Mouse (Mus musculus) hindlimb bud, embryonic 11.5 days (tissue): ENCODE measurements around the gene Cnmd.

ENCODE experiments used
- DNase-seq: peaks from one replicate; pipeline ENCODE4 v3.0.0-alpha.2; 2012; ENCODE audit warnings: low read depth, low spot score; ENCODE audit errors: extremely low spot score

Gene Cnmd

DNA sequence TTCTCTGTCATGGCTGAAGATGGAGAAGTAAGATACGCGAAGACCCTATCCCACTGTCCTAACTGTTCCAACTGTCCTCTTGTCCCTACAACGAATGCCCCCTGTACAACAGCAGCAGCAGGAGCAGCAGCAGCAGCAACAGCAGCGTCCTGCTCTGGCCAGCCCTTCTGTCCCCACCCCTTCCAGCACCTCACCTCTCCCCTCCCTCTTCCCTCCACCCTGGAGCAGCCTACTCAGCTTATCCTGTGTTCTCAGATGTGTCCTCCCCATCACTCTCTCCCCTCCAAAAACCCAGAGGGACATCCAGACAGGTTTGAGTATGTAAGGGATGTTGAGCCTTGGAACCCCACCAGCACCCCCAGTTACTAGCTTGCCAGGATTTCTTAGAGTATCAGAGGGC, at the start of gene Cnmd:
Gene Cnmd (minus strand): TSS at position 170 of the 400 bp plus-strand sequence.
- no peak for DNase-seq

DNA sequence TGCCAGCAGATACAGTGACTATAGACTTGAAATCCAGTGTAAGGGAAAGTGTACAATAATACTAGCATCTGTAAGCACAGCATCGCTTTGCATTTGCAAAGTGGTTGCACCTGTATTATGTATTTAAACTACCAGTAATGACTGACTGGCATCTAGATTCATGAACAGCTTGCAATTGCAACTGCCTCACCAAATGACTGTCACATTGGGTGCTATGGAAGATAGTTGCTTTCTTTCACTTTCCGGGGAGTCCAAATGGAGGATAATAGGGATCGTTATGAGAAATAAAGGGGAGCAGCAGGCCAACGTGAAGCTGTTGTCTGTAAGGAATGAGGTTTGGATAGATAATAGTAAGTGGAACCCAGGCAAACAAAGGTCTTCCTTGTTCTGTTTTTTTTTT, 49.3 kb upstream of the Cnmd start:
- DNase-seq = no peak

DNA sequence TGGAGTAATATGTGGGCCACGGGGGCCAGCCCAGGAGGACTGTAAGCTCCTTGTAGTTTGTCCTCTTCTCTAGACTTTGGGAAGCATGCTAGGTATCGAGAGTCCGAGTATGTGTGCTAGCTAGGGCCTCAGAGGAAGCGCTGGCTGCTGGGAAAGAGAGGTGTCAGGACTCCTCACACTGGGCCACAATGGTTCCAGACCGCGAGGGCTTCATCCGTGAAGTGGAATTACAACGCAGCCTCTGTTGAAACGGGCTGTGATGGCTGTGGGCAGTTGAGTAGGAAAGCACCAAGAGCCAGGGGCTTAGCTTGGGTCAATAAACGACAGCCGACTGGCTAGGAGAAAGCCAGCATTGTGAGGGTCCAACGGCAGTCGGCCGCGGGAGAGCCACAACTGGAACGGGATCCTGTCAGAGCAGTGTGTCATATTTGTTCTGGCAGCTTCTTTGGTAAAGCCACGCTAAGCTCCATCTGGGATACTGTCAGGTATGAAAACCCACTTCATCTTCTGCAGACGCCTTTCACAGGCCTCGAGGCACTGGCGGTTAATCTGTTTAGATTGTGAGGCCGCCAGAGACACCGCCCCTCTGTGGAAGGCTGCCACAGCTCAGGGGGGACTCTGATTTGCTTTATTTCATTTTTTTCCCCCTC, 41.7 kb upstream of the Cnmd start:
- no peak for DNase-seq

DNA sequence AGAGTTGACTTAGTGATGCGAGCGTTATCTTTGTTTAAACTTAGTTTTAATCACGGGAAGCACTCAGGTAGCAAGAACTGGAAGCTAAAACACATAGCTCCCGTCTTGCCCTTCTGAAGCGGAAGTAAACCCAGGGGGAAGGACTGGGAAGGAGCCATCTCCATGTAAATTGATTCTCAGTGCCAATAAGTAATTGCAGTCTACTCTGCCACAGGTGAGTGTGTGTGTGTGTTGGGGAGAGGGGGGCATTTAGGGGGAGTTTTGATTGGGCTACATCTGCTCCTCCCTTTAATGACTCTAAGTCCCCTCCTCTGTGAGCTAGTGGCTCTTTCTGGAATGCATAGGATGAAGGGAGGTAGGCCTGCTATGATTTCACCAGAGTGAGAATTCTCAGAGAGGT, 39.6 kb upstream of the Cnmd start:
- DNase-seq = no peak

DNA sequence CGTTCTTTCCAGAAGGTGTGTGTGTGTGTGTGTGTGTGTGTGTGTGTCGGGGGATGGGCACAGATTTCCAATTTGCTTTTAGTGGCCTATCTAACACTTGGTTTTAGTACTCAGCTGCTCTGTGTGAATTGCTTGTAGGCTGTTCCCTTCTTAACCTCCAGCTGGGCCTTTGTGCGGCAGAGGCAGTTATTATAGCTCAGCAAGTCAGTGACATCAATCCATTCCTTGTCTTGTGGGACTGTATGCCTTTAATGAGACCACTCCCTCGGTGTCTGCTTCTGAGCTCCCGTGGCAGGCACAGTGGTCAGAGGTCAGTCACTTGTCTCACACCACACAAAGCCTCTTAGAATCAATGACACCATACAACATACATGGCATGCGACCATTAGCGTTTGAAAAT, 39.1 kb upstream of the Cnmd start:
- no peak for DNase-seq

DNA sequence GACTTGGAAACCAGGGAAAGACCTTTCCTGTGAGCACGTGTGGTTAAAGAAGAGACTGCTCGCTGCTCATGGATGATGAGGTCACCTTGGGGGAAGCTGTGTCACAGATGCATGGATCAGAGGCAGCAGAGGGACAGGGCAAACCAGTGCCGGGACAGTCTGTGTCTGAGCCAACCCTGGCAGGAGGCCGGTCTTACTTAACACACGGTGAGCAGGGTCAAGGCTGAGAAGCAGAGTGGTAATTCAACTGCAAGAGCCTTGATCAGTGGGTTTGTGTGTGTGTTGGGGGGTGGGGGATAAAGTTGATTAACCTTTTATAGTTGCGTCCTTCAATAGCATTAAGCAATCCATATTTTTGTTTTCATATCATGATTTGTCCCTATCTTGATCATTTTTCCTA, 37.4 kb upstream of the Cnmd start:
- no peak for DNase-seq

DNA sequence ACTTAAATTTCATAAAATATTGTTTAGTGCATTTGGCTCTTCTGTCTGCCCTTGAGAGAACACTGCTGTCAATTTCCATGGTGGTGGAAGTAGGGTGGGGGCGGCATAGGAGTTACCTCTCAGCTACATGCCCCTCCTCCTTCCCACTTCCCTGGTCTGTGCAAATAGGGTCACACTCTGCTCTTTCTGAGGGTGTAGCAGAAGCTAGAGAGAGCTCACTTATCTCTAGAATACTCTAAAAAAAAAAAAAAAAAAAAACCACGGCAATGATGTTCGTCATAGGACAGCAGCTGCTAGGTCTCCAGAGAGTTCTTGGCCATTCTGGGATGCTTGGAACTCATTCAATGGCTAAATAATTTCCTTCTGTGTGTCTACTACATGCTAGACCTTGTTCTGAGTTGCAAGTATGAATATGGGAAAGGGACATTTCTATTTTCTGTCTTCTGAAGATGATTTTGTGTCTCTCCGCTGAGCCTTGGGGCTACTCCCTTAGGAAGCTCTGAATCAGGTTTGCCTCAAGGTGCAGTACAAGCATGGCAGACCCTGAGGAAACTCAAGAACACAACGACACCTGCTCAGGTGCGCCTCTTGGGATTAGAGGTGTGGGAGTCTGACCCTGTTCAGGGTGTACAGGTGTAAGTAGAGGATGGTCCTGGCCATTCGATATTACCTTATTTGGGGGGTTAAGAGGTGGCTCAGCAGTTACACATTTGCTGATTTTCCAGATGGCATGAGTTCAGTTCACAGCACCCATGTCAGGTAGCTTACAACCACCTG, 28.3 kb upstream of the Cnmd start:
- no peak for DNase-seq

DNA sequence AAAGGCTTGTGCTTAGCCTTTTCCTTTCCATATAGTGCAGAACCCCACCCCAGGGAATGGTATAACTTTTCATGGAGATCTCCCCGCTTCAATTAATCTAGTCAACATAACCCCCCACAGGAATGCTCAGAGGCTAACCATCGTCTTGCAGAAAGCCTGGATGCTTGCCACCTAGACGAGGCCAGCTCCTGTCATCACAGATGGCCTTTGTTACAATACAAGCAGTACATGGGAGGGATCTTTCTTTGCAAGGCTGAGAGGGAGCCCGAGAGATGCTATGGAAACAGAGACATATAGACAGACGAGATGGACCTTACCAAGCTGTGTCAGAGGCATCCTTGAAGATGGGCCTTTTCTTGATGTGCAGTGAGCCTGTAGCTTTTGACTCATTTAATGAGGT, 18.7 kb upstream of the Cnmd start:
- DNase-seq = no peak

DNA sequence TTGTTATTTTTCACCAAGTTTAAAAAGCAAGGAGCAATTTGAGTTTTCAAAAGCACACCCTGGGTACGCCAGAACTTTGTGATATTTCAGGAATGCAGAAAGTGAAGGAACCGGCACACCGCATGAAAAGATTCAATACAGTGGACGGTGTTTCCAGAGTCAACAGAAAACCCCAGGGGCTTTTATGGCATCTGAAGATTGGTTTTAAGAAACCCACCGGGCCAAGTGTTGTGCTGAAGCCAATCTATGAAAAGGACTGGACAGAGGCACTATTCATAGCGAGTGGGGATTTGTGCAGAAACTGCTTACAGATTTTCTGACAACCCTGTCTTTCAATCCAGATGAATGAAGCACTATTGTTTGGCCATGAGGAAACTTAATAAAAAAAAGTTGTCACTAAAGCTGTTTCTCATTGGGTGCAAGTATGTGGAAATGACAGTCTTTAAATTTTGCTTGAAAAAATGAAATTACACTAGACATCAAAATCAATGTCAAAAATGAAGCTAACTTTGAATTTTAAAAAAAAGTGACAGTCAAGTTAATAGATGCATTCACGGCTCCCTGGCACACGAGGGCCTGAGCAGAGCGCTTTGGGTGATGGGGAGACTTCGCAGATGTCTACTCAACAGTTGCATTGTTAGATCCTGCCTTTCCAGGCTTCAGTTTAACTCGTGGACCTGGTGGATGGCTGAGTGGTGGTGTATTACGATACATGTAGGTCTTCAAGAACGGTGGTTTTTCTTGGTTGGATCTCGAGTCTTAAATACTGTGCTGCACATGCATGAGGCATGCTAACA, 16.1 kb upstream of the Cnmd start:
- no peak for DNase-seq

DNA sequence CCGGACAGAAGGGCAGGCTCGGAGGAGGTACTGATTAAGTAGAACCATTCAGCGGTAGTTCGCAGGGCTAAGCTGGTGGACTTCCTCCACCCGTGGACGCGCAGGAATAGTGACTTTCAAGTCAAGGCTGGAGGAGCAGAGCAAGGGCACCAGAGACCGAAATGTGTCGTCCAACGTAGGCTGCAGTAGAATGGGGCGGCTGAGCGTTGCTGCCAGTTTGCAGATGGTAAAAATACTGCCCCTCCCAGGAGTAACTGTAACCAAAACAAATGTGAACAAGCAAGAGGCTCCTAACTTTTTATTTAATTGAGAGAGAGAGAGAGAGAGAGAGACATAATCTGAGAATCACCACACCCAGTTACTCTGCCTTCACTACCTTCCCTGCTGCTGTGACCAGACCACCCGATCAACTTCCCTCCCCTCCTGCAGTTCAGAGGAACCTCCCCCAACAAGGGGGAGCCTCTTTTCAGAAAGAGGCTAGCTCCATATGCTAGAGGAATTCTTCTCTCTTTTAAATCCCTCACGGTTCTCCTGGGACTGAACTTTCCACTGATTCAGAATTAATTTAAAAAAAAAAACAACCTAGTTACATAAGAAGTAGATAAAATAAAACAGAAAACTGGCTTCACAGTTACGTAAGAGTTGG, 15.3 kb upstream of the Cnmd start:
- DNase-seq = no peak

DNA sequence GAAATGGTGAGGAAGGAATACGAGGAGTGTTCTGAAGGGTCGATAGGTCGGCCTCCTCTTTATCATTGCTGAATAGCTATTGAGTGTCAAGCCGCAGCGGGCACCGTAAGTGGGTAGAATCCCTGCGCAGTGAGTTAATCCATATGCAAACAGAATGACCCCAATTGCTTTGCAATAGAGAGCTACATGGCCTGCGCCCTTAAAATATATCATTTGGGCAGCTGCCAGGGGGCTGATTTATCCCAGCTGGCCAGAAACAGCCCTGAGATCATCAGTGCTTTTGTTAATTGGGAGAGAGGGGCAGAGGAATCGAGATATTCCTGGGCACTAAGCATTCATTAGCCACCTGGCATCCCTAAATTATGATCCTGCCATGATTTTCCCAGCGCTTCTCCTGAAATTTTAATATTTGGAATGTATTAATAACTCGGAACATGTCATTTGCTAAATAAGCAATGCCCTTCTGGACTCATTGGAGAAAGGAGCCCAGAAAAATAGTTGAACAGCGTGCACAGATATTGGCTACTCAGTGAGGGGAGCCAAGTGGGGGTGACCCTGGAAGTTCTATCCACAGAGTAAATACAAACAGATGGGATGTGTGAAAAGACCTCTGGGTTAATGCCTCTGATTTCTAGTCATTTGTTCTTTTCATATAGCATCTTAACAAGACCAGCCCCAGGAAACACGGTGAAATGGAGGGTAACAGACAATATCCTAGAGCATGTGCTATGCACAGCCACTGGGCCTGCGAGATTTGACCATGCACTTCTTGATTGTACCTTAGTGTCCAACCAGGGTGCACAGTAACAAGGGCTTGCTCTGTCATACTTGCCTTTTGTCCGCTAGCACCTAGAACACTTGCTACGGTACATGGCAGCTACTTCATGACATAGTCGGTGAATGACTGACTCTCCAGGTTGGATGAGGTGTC, 11.4 kb upstream of the Cnmd start:
- no peak for DNase-seq

DNA sequence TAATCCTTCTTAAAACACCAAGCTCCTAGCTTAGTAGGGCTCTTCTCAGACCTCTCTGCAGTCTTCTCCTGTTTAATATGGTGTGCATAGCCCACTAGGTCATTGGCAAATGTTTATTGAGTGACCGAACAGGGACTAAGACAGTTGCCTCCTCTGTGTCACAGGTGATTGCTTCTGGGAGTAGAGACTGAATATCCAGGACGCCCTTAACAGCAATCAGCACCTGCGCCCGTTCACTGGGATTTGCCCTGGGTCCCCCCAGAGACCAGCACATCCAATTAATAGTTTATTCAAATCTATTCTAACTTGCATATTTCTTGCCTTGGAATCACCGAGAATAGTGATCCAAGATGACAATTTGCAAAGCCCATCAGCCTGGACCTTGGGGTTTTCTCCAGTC, 10.6 kb upstream of the Cnmd start:
- DNase-seq = no peak

DNA sequence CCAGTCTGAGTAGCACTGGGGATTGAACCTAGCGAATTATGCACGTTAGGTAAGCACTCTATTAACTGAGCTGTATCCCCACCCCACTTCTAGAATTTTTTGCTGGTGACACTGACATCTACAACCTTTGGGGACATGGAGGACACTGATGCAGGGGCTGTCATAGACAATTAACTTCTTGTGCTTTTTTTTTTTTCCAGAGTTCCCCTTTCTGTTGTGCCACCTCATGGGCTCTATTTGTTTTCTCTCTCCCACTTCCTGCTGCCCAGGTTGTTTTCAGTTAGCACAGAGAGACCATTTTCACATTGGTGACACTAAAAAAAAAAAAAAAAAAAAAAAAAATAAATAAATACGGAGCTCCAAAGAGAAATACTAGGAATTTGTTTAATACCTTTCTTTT, 9.0 kb upstream of the Cnmd start:
- DNase-seq = no peak

DNA sequence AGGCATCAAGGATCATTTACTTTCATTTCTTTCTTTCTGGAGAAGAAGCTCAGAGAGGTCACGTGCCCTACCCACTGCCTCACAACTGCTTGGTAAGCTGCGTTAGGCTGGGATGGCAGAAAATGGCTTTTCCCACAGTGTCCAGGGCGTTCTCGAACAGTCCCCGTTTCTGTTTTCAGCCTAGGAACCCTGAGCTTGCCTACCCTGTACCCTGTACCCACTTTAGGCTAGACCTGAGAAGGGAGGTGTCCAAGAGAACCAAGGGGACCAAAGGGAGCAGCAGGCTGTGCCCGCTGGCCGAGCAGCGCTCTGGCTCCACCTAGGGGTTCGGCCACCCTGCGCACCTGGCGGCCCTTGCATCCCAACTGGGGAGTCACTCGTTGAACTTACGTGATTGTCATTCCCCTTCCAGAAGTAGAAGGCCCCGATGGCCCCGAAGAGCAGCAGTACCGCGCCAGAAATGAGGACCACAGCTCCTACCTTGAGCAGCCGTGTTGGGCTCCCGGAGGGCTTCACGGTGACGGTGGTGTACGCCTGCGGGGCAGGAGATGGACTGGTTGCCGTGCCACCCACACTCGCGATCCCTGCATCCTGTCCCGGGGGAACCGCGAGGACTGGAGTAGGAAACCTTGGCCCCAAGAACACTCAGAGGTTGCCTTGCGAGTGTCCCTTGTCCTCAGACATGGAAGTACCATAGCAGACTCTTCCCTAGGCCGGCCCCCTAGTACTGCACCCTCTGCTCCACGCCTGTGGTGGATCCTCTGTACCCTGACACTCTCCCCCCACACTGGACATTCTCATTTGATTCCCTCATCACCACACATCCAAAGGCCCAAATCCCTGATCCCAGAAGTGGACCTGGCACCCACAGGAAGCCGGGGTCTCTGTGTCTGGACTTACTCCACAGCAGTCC, 709 bp downstream of the Cnmd start:
- DNase-seq = no peak

DNA sequence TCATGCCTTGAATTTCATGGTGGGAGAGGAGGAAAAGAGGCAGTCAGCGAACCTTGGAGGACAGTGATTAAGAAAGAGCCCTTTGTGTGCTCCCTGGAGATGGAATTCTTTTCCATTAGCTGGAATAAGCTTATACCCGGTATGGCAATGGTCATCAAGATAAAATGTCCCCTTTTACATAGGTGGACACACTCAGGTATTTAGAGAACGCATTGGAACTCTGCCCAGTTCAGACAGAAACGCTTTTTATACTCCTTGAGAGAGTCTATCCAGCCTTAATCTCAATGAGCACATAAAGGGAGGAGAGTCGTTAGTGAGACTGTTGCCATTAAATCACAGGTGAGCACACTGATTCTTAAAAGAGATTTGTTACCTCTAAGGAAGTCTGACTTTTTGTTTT, 1.5 kb downstream of the Cnmd start:
- DNase-seq = no peak

DNA sequence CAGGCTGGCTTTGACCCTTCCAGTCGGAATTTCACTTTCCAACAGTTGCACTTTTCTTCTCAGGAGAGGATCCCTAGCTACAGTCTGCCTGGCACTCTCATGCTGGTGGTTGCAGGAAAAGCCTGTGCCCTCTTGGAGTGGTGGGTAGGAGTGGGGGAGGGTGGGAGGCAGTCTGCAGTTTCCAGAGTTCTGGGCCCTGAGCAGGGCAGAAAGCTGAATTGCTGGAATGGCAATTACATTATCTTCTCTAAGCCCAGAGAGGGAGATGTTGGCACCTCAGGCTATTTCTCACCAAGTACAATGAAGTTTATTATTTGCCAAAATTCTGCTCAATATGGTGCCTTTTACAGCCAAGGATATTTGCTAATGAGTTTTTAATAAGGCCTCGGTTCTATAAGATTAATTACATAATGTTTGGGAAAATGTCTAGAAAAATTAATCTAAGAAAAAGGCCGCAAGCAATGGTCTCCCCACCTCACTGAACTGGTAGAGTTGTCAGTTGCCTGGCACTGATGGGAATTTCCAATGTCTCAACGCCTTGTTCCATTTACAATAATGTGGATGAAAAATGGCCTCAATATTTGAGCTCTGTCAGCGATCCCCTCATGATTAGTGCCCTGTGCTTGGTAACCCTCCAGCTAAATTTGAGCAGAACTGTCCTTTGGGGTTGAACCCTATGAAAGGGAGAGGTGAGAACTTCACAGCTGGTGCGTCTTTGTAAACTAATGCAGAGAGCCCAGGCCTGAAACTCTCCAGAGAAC, 3.0 kb downstream of the Cnmd start:
- DNase-seq = no peak

DNA sequence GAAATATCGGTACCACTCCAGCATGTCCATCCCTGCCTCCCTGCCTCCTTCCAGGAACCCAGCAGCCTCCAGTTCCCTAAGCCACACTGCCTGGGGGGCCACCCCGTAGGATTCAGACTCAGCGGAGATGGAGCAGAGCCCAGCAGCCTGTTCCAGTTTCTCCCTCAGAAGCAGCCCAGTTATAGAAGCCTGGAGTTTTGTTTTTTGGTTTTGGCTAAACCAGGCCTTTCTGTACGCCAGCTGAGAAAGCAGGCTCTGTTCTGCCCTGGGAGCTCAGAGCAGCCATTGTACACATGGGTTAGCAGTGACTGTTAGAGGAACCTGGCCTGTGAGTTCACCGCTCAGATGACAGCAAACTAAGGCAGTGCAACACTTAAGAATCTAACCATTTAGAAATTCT, 3.7 kb downstream of the Cnmd start:
- DNase-seq = no peak

DNA sequence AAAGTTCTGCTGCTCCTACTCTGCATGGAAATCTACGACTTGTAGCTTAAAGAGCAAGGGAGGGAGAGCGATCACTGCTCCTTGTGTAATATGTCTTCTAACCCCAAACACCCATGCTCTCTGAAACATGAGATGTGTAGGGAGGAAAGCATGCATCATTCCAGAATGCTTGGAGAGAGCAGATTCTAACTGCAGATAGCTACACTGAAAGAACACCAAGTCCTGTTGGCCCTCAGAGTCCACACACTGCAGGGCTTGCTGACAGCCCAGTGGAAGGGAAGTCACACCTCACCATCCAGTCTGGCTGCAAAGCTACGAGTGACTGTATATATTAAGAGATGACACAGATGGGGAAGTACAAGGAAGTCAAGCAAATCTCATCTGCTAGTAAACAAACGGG, 9.3 kb downstream of the Cnmd start:
- no peak for DNase-seq

DNA sequence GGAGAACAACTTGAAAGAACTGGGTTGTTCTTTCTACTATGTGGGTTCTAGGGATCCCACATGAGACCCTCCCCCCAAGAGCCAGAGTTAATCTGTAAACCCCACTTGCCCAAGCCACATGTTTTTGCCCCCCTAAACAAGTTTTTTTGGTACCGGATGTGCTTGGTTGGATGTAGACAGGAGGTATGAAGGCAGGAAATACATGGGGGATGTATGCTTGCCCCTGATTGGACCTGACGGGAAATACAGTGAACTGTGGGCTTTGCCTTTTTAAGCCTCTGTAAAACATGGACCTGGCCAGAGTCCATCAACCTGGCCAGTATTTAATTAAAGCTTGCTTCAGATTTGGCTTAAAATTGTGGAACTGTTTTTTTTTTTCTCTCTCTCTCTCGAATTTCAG, 12.3 kb downstream of the Cnmd start:
- no peak for DNase-seq
